Mouse (Mus musculus) limb, embryonic 11.5 days (tissue): ENCODE results near the gene Espl1. TPM values are rescaled to one million over a fixed set of nuclear protein-coding genes. Genes with fewer than 3 reads are reported as not detected.

Experiments used
- ATAC-seq: fragments of 200-750 bp; cut with Nextera tagmentation; 2 replicates; pipeline ENCODE4 v1.8.0; 2017; ENCODE audit warnings: low read depth; ENCODE audit not compliant: insufficient number of reproducible peaks, low FRiP score, low TSS enrichment
- DNase-seq: peaks from one replicate; pipeline ENCODE4 v3.0.0-alpha.2; 2015; ENCODE audit warnings: low spot score
- H3K27ac ChIP-seq: fragments of 300-500 bp; sonication (generic); replicated peaks from 2 replicates; pipeline ENCODE4 v1.5.1; 2014; ENCODE audit warnings: low read depth, mild to moderate bottlenecking, low read length
- H3K27me3 ChIP-seq: fragments of 300-500 bp; sonication (generic); 2 replicates; pipeline ENCODE4 v1.6.1; 2014; ENCODE audit warnings: mild to moderate bottlenecking, low read length, mixed read lengths; ENCODE audit not compliant: control insufficient read depth, insufficient read depth
- H3K36me3 ChIP-seq: fragments of 300-500 bp; sonication (generic); 2 replicates; pipeline ENCODE4 v1.6.1; 2014; ENCODE audit warnings: mild to moderate bottlenecking, low read length, moderate library complexity, mixed read lengths; ENCODE audit not compliant: control insufficient read depth, insufficient read depth
- H3K4me1 ChIP-seq: fragments of 300-500 bp; sonication (generic); 2 replicates; pipeline ENCODE4 v1.6.1; 2014; ENCODE audit warnings: low read length, mixed read lengths; ENCODE audit not compliant: control insufficient read depth, insufficient read depth
- H3K4me2 ChIP-seq: fragments of 300-500 bp; sonication (generic); 2 replicates; pipeline ENCODE4 v1.6.1; 2014; ENCODE audit warnings: low read depth, mild to moderate bottlenecking, moderate library complexity; ENCODE audit not compliant: severe bottlenecking
- H3K4me3 ChIP-seq: fragments of 300-500 bp; sonication (generic); 2 replicates; pipeline ENCODE4 v1.5.1; 2014; ENCODE audit warnings: low read depth, low read length
- H3K9ac ChIP-seq: fragments of 300-500 bp; sonication (generic); 2 replicates; pipeline ENCODE4 v1.6.1; 2014; ENCODE audit warnings: mild to moderate bottlenecking, low read length
- H3K9me3 ChIP-seq: fragments of 300-500 bp; sonication (generic); 2 replicates; pipeline ENCODE4 v1.6.1; 2016; ENCODE audit warnings: low read length; ENCODE audit not compliant: control insufficient read depth
- WGBS: fragments of 180-500 bp; shearing (Covaris S2); extraction: QIAGEN DNeasy Blood & Tissue Kit; methylation state at CpG from one replicate; pipeline ENCODE4 v1.1.7; 2014; 5-methylcytosine and 5-hydroxymethylcytosine counted together
- polyA plus RNA-seq: library from polyadenylated mRNA; unstranded; fragments of >200 nt; fragmentation: Nextera tagmentation; extraction: Ambion mirVana; gene quantifications from 2 replicates; pipeline ENCODE4 v1.2.1, GENCODE M21; 2014

Gene Espl1
- polyA plus RNA-seq, 1 experiment from 2014 or later = 43.3 TPM

DNA sequence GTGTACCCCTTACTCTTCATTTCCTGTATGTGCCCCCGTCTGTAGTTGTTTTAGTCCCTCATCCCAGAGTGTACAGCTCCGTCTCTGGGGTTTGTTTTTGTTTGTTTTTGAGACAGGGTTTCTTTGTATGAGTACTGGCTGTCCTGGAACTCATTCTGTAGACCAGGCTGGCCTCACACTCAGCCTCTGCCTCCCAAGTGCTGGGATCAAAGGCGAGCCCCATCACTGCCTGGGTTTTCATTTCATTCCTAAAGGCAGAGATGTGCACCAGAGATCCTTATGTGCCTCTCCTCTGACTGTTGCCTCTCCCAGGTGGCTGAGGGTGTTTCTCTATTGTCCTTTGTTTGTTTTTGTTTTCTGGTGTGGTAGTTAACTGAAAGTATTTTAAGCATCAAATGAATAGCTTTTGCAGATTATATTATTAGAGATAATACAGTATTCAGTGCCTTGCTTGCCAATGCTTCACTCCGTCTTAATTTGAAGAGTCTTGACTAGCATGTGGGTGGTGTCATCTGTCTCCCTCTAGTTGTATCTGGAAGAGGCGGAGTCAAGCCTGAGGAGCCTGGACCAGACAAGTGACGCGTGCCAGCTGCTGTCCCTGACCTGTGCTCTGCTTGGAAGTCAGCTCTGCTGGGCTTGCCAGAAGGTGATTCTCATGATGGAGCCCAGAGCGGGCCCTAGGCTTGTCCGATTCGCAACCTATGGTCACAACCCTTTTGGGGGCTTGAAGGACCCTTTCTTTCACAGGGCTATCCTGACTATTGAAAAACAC, 14.2 kb downstream of the Espl1 start:
- WGBS = 80% methylated on average over 10 of the region's 10 CpGs
- DNase-seq = no peak
- no peaks in the 10 kb centered on the region for H3K9me3 ChIP-seq

DNA sequence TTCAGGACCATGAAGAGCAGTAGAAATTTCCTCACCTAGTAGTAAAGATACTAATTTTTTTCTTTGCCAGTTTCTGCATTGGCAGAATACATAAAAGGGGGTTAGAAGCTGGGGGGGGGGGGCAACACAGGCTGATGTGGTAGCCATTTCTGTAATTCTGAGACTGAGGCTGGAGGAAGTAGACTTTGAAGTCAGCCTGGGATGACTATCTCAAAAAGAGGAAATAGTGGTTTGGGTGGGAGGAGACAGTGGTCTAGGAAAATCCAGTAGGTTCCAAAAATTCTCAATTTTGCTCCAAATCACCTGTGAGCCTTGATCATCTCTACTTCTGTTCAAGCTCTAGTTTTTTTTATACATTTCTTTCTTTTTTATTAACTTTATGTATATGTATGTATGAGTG, 15.4 kb downstream of the Espl1 start:
- Histone ChIP-seq H3K36me3 (peaks cover 34% of the 10 kb centered on the region; the same call in 1 of the 2 replicates), H3K9ac (no peak overlapping the region), H3K27ac (no peak overlapping the region), H3K4me1 (no peaks in the 10 kb centered on the region), H3K4me2 (no peak overlapping the region), H3K4me3 (no peak overlapping the region), H3K27me3 (no peaks in the 10 kb centered on the region), H3K9me3 (no peaks in the 10 kb centered on the region)
- no peak for ATAC-seq
- no peak for DNase-seq

More for the DNA sequence above, 14.2 kb downstream of the Espl1 start:
- no peaks in the 10 kb centered on the region for H3K27me3 ChIP-seq
- no peaks in the 10 kb centered on the region for H3K4me1 ChIP-seq
- H3K4me3 ChIP-seq = no peak overlapping the region
- ATAC-seq = no peak
- no peak overlapping the region for H3K9ac ChIP-seq
- H3K36me3 ChIP-seq = peaks cover 38% of the 10 kb centered on the region
- no peak overlapping the region for H3K27ac ChIP-seq
- H3K4me2 ChIP-seq = no peak overlapping the region

DNA sequence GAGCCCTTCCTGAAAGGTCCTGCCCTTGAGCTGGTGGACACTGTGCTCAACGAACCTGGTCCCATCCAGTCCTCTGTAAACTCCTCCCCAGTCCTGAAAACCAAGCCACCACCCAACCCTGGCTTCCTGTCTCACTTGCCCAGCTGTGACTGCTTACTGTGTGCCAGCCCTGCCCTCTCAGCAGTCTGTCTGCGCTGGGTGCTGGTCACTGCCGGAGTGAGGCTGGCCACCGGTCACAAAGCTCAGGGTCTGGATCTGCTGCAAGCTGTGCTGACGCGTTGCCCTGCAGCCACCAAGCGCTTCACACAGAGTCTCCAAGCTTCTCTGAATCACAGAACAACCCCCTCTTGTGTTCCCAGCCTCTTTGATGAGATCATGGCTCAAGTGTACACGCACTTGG, 19.2 kb downstream of the Espl1 start:
- no peaks in the 10 kb centered on the region for H3K27me3 ChIP-seq
- H3K27ac ChIP-seq = no peak overlapping the region
- H3K4me3 ChIP-seq = no peak overlapping the region
- DNase-seq (no peak), ATAC-seq (no peak)
- no peak overlapping the region for H3K4me2 ChIP-seq
- H3K36me3 ChIP-seq = peaks cover 39% of the 10 kb centered on the region
- WGBS = 95% methylated on average over 8 of the region's 8 CpGs
- no peaks in the 10 kb centered on the region for H3K9me3 ChIP-seq
- no peak overlapping the region for H3K9ac ChIP-seq
- no peaks in the 10 kb centered on the region for H3K4me1 ChIP-seq

DNA sequence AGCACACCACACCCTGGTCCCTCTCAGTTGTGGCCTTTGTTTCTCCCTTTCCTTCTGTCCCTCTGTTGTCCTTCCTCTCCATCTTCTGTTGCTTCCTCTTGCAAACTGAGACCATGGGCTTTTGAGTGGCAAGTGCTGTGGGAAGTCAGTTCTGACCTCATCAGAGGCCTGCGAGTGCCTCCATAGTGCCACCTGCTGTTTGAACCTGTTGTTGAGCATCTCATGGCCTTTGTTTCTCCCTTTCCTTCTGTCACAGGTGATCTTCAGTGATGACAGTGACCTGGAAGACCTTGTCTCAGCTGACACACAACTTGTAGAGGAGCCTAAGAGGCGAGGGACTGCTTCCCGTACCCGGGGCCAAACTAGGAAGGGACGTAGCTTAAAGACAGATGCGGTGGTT, 20.2 kb downstream of the Espl1 start:
- Histone ChIP-seq H3K36me3 (peaks cover 40% of the 10 kb centered on the region), H3K9me3 (no peaks in the 10 kb centered on the region), H3K4me1 (no peaks in the 10 kb centered on the region), H3K27ac (no peak overlapping the region), H3K4me3 (no peak overlapping the region), H3K27me3 (no peaks in the 10 kb centered on the region), H3K4me2 (no peak overlapping the region), H3K9ac (no peak overlapping the region)
- DNase-seq (peak; percentile 65), ATAC-seq (no peak)
- WGBS = 93% methylated on average over 6 of the region's 6 CpGs

DNA sequence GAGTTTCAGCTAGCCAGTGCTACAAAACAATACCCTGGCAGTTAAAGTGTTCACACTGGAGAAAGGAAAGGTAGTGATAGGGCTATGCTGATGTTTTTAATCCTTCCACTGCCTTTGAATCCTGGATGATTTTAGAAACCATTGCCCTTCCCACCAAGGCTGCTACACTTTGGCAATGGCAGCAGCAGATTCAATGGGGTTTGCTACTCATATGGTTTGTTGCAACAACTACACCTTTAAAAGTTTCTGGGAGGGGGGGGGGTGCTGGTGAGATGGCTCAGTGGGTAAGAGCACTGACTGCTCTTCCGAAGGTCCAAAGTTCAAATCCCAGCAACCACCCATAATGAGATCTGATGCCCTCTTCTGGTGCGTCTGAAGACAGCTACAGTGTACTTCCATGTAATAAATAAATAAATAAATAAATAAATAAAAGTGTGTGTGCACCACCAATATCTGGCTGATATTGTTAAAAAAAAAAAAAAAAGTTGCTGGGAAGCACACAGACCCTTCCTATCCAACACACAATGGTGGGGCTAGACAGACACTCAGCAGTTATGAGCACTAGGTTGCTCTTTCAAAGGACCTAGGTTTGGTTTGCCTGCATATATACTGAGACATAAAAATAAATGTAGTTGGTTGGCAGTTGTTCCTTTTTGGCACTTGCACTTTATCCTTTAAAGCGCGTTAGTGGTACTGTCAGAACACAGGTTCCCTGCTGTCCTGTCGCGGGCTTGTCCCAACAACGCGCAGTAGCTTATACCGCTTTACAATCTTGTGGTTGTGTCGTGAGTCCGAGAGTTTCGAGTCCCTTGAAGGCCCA, 28.8 kb downstream of the Espl1 start:
- ATAC-seq = no peak
- no peak overlapping the region for H3K9ac ChIP-seq
- H3K27ac ChIP-seq = no peak overlapping the region
- no peak overlapping the region; the same call in 1 of the 2 replicates for H3K4me3 ChIP-seq
- peak; percentile 32 for DNase-seq
- H3K36me3 ChIP-seq = peaks cover 24% of the 10 kb centered on the region
- 77% methylated on average over 12 of the region's 12 CpGs for WGBS
- H3K4me2 ChIP-seq = peak overlapping the region; percentile 90; the same call in 1 of the 2 replicates
- H3K9me3 ChIP-seq = no peaks in the 10 kb centered on the region
- H3K27me3 ChIP-seq = no peaks in the 10 kb centered on the region
- H3K4me1 ChIP-seq = peaks cover 6% of the 10 kb centered on the region

DNA sequence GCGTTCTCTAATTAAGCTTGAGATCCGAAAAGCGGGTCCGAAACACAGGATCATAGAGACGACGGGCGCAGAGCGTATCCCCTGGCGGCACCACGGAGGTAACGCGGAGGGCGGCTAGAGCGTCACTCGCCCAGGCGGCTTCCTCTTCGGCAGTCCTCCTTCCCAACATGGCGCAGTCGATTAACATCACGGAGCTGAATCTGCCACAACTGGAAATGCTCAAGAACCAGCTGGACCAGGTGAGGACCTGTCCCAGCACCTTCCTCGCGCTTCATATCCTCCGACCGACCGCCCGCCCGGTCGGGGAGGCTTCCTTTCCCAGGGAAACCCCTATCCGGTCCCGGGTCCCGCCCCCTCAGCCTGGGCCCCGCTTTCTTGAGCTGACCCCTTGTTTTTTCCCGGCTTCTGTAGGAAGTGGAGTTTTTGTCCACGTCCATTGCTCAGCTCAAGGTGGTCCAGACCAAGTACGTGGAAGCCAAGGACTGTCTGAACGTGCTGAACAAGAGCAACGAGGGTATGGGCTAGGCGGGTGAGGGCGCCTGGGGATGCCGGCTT, 30.0 kb downstream of the Espl1 start, which contains the start of gene Pfdn5:
TSS of gene Pfdn5 (plus strand) at position 95 of the 555 bp plus-strand sequence.
- WGBS = under 1% methylated on average over 40 of the region's 40 CpGs
- Histone ChIP-seq H3K4me3 (peak within 1 kb of the TSS; percentile 93), H3K4me2 (peak within 1 kb of the TSS; percentile 90), H3K36me3 (peaks cover 24% of the 10 kb centered on the region), H3K27me3 (no peaks in the 10 kb centered on the region), H3K9ac (peak within 1 kb of the TSS; percentile 81), H3K9me3 (no peaks in the 10 kb centered on the region), H3K4me1 (peaks cover 6% of the 10 kb centered on the region), H3K27ac (peak within 1 kb of the TSS; percentile 72)
- ATAC-seq (peak; percentile 85), DNase-seq (peak; percentile 86)

DNA sequence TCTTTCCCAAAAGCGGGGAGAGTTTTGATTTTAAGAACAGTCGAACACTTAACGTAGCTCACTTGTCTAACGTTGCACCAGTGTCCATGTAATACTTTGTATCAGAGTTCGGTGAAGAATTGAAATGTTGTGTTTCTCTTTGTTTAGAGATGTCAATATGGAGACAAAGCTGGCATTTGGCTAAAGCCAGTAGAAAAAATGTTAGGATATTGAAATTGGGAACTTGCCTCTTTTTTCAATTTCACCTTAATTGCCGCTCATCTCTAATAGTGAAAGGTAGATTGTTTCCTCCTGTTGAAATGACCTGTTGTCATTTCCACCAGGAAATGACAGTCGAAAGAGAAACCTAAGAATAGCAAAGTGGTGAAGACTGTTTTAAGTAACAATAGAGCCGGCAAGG, 30.8 kb downstream of the Espl1 start:
- no peak for ATAC-seq
- Histone ChIP-seq H3K9me3 (no peaks in the 10 kb centered on the region), H3K4me1 (peaks cover 6% of the 10 kb centered on the region), H3K4me3 (peak overlapping the region; percentile 93), H3K27me3 (no peaks in the 10 kb centered on the region), H3K4me2 (peak overlapping the region; percentile 90), H3K9ac (peak overlapping the region; percentile 81), H3K27ac (no peak overlapping the region), H3K36me3 (peaks cover 23% of the 10 kb centered on the region)
- WGBS = 69% methylated on average over 8 of the region's 8 CpGs
- DNase-seq = no peak

DNA sequence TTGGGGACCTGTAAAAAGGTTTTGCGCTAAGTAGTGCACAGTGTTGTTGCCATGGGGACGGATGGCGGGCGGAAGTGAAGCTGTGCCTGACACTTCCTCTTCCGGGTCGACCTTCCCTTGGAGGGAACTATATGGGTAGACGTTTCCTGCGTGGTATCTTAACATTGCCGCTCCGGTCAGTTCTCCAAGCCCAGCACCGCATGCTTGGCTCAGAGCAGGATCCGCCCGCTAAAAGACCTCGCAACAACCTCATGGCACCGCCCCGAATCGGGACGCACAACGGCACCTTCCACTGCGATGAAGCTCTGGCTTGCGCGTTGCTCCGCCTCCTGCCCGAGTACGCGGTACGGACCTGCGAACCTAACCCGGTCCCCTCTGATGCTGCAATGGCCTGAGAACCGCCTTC, 35.5 kb downstream of the Espl1 start, which contains the start of gene Myg1:
TSS of gene Myg1 (plus strand) at position 100 of the 406 bp plus-strand sequence.
- peak within 1 kb of the TSS; percentile 61 for H3K9ac ChIP-seq
- peaks cover 17% of the 10 kb centered on the region for H3K4me1 ChIP-seq
- H3K4me3 ChIP-seq = peak within 1 kb of the TSS; percentile 78
- peak within 1 kb of the TSS; percentile 53 for H3K4me2 ChIP-seq
- DNase-seq (peak; percentile 90), ATAC-seq (peak; percentile 90)
- H3K27me3 ChIP-seq = no peaks in the 10 kb centered on the region
- WGBS = under 1% methylated on average over 30 of the region's 30 CpGs
- peaks cover 26% of the 10 kb centered on the region for H3K36me3 ChIP-seq
- peak within 1 kb of the TSS; percentile 43; the same call in 1 of the 2 replicates for H3K27ac ChIP-seq
- H3K9me3 ChIP-seq = no peaks in the 10 kb centered on the region
